1 mouse cellular context compared by ENCODE assay signal in the genomic region with DNA sequence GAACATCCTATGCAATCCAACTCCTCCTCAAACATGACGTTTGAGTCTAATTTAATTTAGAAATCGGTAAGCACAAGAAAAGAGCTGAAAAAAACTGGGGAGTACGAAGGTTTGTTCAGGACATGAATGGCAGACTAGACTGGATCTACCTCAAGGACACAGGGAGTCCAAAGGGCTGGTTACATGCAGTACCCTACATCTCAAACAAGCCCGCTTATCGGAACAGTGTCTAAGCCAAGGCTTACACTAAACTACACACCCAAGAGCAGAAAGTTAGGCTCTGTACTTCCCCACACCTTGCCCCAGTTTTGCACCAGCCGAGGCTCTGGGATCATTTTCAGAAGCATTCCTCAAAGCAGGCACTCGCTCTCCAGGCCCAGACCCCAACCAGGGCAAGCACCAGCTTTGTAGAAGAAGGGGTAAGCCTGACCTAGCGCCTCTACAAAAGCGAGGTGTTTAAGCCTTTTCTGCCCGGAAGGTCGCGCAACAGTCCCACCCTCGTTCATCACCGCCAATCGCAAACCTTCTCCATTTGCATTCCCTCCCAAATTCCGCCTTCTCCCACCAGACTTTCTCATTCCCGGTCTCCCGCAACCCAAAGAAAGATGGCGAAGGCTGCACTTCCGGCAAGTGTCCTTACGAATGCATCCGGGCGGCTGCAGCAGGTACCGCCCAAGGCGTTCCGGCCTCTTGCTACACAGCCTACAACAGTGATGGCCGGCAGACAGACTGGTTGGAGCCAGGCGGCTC.
TF ChIP-seq lines count a peak whose summit lies in the region.

A gene (minus strand): TSS at position 613 of the 750 bp plus-strand sequence.
A gene (plus strand): TSS at position 664 of the 750 bp plus-strand sequence.

TF ChIP-seq in CH12.LX, 34 proteins besides CTCF, POLR2A, EP300 and RAD21 (continued from another document):
- TF ChIP-seq ZKSCAN1 (IDR thresholded peaks at IDR 0.05; ENCODE audit: borderline replicate concordance, low read depth, low read length) (no peak), BHLHE40 (IDR thresholded peaks at IDR 0.05; ENCODE audit: low read depth, low read length) (0 out of 2 replicates have a peak, but pooled peaks have one; percentile 16), SIN3A (IDR thresholded peaks at IDR 0.05; ENCODE audit: low read length) (peak; percentile 95), ELF1 (IDR thresholded peaks at IDR 0.05; ENCODE audit: low read depth, low read length) (peak; percentile 86), ETS1 (conservative IDR thresholded peaks at IDR 0.05; ENCODE audit: low read depth, low read length) (no peak), E2F4 (IDR thresholded peaks at IDR 0.05; ENCODE audit: insufficient replicate concordance, low read depth, low read length) (0 out of 2 replicates have a peak, but pooled peaks have one; percentile 61), NRF1 (IDR thresholded peaks at IDR 0.05; ENCODE audit: low read depth, low read length) (peak; percentile 73), PAX5 (IDR thresholded peaks at IDR 0.05; ENCODE audit: low read length) (no peak), GABPA (IDR thresholded peaks at IDR 0.05; ENCODE audit: insufficient replicate concordance, low read depth, low read length) (peak; percentile 66; the same call in 1 of the 2 replicates), TBP (conservative IDR thresholded peaks at IDR 0.05; ENCODE audit: low read depth, low read length) (peak; percentile 85), RCOR1 (conservative IDR thresholded peaks at IDR 0.05; ENCODE audit: low read depth, low read length) (peak; percentile 63; the same call in 1 of the 2 replicates), CHD1 (IDR thresholded peaks at IDR 0.05; ENCODE audit: low read depth, low read length) (no peak), MAFK (IDR thresholded peaks at IDR 0.05; ENCODE audit: insufficient replicate concordance, low read length) (no peak), POLR2AphosphoS2 (IDR thresholded peaks at IDR 0.05; ENCODE audit: low read depth, low read length) (no peak), MAX (IDR thresholded peaks at IDR 0.05; ENCODE audit: low read length) (peak; percentile 34), MEF2A (IDR thresholded peaks at IDR 0.05; ENCODE audit: borderline replicate concordance, low read depth, low read length) (peak; percentile 82; the same call in 1 of the 2 replicates), NELFE (IDR thresholded peaks at IDR 0.05; ENCODE audit: low read depth, low read length) (peak; percentile 78), CHD2 (IDR thresholded peaks at IDR 0.05; ENCODE audit: low read length) (peak; percentile 60), USF2 (conservative IDR thresholded peaks at IDR 0.05; ENCODE audit: low read depth, low read length) (no peak), UBTF (IDR thresholded peaks at IDR 0.05; ENCODE audit: low read depth, low read length) (peak; percentile 53; the same call in 1 of the 2 replicates), ZC3H11A (IDR thresholded peaks at IDR 0.05; ENCODE audit: low read depth, low read length) (no peak), MYC (IDR thresholded peaks at IDR 0.05; ENCODE audit: low read depth, low read length) (0 out of 2 replicates have a peak, but pooled peaks have one; percentile 45), KAT2A (IDR thresholded peaks at IDR 0.05; ENCODE audit: insufficient replicate concordance, low read length) (peak; percentile 97), ZMIZ1 (IDR thresholded peaks at IDR 0.05; ENCODE audit: low read depth, low read length) (peak; percentile 70), MXI1 (IDR thresholded peaks at IDR 0.05; ENCODE audit: low read depth, low read length) (peak; percentile 67), JUN (IDR thresholded peaks at IDR 0.05; ENCODE audit: insufficient read depth, low read depth, low read length) (no peak), MAZ (IDR thresholded peaks at IDR 0.05; ENCODE audit: low read depth, low read length) (0 out of 2 replicates have a peak, but pooled peaks have one; percentile 57)
